ENCODE assay signal across 23 mouse cellular contexts in genomic region chr6:128972687-128973438, GRCm38 (mm10). TPM values are rescaled to one million over a fixed set of nuclear protein-coding genes. Genes with fewer than 3 reads are reported as not detected.
A peak's percentile ranks its signal among the peaks of the same experiment; 100 is the strongest.
DNase-seq lines count a peak whose midpoint lies in the region; ATAC-seq and TF ChIP-seq lines count a peak whose summit lies in the region.
"Had no signal": no experiment of that assay in that cellular context is flagged by ENCODE, and none has a peak within 500 bp of the region (broad histone marks: within the 10 kb centered on the region; RNA-seq: fewer than 3 reads in every experiment).

No protein-coding gene starts in this region.

- H3K27me3 ChIP-seq in thymus, adult 2 months (ENCODE audit: control insufficient read depth, insufficient read depth, low read length), result no peaks in the 10 kb centered on the region
- no peaks in the 10 kb centered on the region for H3K27me3 ChIP-seq in MEL (ENCODE audit: control insufficient read depth in 1 of 2, insufficient read depth in 2 of 2, low read length in 2 of 2)
- H3K27me3 ChIP-seq: embryonic facial prominence, embryonic 12.5 days; heart, embryonic 12.5 days; limb, embryonic 12.5 days; neural tube, embryonic 13.5 days had no signal

- H3K4me1 ChIP-seq in thymus, adult 2 months (replicated peaks; ENCODE audit: control insufficient read depth, insufficient read depth, low read length), result peaks cover 7% of the 10 kb centered on the region
- no peaks in the 10 kb centered on the region for H3K4me1 ChIP-seq in MEL (ENCODE audit: control insufficient read depth in 1 of 2, insufficient read depth in 2 of 2, low read length in 2 of 2)
- H3K4me1 ChIP-seq: embryonic facial prominence, embryonic 12.5 days; forebrain, embryonic 10.5 days; heart, embryonic 12.5 days; neural tube, embryonic 13.5 days had no signal

- H3K79me2 ChIP-seq in MEL (ENCODE audit: control insufficient read depth, insufficient read depth, low read length, poor library complexity), result peaks cover 1% of the 10 kb centered on the region; the same call in 1 of the 2 replicates

- no peak for TF ChIP-seq EP300 in MEL (IDR thresholded peaks at IDR 0.05; ENCODE audit: low read depth in 1 of 2, low read length in 2 of 2)

- H3K27ac ChIP-seq in thymus, adult 2 months (ENCODE audit: control insufficient read depth, insufficient read depth, low read length), result no peak overlapping the region
- H3K27ac ChIP-seq in MEL (ENCODE audit: control insufficient read depth, low read depth, low read length), result no peak overlapping the region
- H3K27ac ChIP-seq: embryonic facial prominence, embryonic 12.5 days; forebrain, embryonic 10.5 days; left cerebral cortex, adult 2 months; limb, embryonic 12.5 days; neural tube, embryonic 13.5 days had no signal

- ATAC-seq in inflammation-experienced regulatory T-cells, adult 6 months, result peak; percentile 95
- ATAC-seq: liver, postnatal 0 days had no signal

- DNase-seq in thymus, adult 2 months, result peak; percentile 23
- DNase-seq in thymus, postnatal 36 days, result no peak
- DNase-seq in MEL (ENCODE audit: low read depth, low spot score), result peak; percentile 39
- peak; percentile 29 for DNase-seq in thymus, postnatal 14 days
- no peak for DNase-seq in left cerebral cortex, postnatal 10 days (ENCODE audit: extremely low spot score in 1 of 2, low spot score in 2 of 2)
- DNase-seq in gastrocnemius, postnatal 36 days, result no peak
- no peak for DNase-seq in embryo, embryonic 10 days (ENCODE audit: low spot score)
- DNase-seq: adrenal gland, postnatal 25 days; cerebellum, postnatal 25 days; gastrocnemius, postnatal 25 days; heart, postnatal 4 days; liver, postnatal 0 days; lung, postnatal 4 days; midbrain, embryonic 14.5 days had no signal

- no peaks in the 10 kb centered on the region for H3K36me3 ChIP-seq in thymus, adult 2 months (ENCODE audit: control insufficient read depth, insufficient read depth, low read length)
- H3K36me3 ChIP-seq in MEL (ENCODE audit: control insufficient read depth in 1 of 2, insufficient read depth in 2 of 2, low read length in 2 of 2), result no peaks in the 10 kb centered on the region
- H3K36me3 ChIP-seq: embryonic facial prominence, embryonic 12.5 days; forebrain, embryonic 10.5 days; heart, embryonic 12.5 days; limb, embryonic 12.5 days; neural tube, embryonic 13.5 days had no signal

- H3K9ac ChIP-seq in MEL (ENCODE audit: control insufficient read depth, low read depth, low read length, poor library complexity, severe bottlenecking), result no peak overlapping the region
- H3K9ac ChIP-seq: embryonic facial prominence, embryonic 12.5 days; heart, embryonic 12.5 days; limb, embryonic 12.5 days; liver, postnatal 0 days; neural tube, embryonic 13.5 days had no signal

- no peak for TF ChIP-seq POLR2A in thymus, adult 2 months (IDR thresholded peaks at IDR 0.05; ENCODE audit: control insufficient read depth, extremely low read depth, insufficient read depth, low read length, poor library complexity)
- TF ChIP-seq POLR2A in MEL (IDR thresholded peaks at IDR 0.05; ENCODE audit: control insufficient read depth in 1 of 2, insufficient read depth in 1 of 2, low read depth in 1 of 2, low read length in 2 of 2, poor library complexity in 1 of 2), result no peak

- 69% methylated on average over 5 of the region's 5 CpGs for WGBS in thymus, adult 2 months

- no peak for TF ChIP-seq RAD21 in MEL (IDR thresholded peaks at IDR 0.05; ENCODE audit: low read depth, low read length)

- intact Hi-C loops in left cerebral cortex, postnatal 10 days (cut with DNase I), result no loop called here
- intact Hi-C loops in gastrocnemius, postnatal 36 days (cut with DNase I), result no loop called here

- TF ChIP-seq CTCF in thymus, adult 2 months (IDR thresholded peaks at IDR 0.05; ENCODE audit: borderline replicate concordance, control insufficient read depth, extremely low read depth, insufficient read depth, low read length, poor library complexity), result no peak
- TF ChIP-seq CTCF in MEL (IDR thresholded peaks at IDR 0.05 in 2 of 3, conservative IDR thresholded peaks at IDR 0.05 in 1 of 3; ENCODE audit: control insufficient read depth in 1 of 3, insufficient read depth in 1 of 3, low read depth in 2 of 3, low read length in 3 of 3, poor library complexity in 1 of 3, severe bottlenecking in 1 of 3), result no peak

- no peak overlapping the region for H3K4me3 ChIP-seq in thymus, adult 2 months (ENCODE audit: control insufficient read depth, insufficient read depth, low read length)
- no peak overlapping the region for H3K4me3 ChIP-seq in MEL (ENCODE audit: control insufficient read depth in 1 of 2, insufficient read depth in 1 of 2, low read depth in 2 of 2, low read length in 2 of 2)
- H3K4me3 ChIP-seq: embryonic facial prominence, embryonic 12.5 days; forebrain, embryonic 10.5 days; heart, embryonic 12.5 days; left cerebral cortex, adult 2 months; limb, embryonic 12.5 days; neural tube, embryonic 13.5 days had no signal

- H3K9me3 ChIP-seq in MEL (replicated peaks; ENCODE audit: insufficient read depth, low read length), result no peaks in the 10 kb centered on the region
- H3K9me3 ChIP-seq: embryonic facial prominence, embryonic 12.5 days; forebrain, embryonic 10.5 days; heart, embryonic 12.5 days; limb, embryonic 12.5 days; neural tube, embryonic 13.5 days had no signal

TF ChIP-seq in MEL, 35 proteins besides CTCF, POLR2A, EP300 and RAD21:
- TF ChIP-seq ZNF384 (IDR thresholded peaks at IDR 0.05; ENCODE audit: low read depth, low read length), result no peak
- no peak for TF ChIP-seq ZMIZ1 (IDR thresholded peaks at IDR 0.05; ENCODE audit: low read depth, low read length)
- TF ChIP-seq GABPA (IDR thresholded peaks at IDR 0.05; ENCODE audit: low read depth, low read length), result no peak
- TF ChIP-seq MYC (IDR thresholded peaks at IDR 0.05; ENCODE audit: low read depth, low read length), result no peak
- no peak for TF ChIP-seq ZC3H11A (IDR thresholded peaks at IDR 0.05; ENCODE audit: low read depth, low read length)
- no peak for TF ChIP-seq MAX (IDR thresholded peaks at IDR 0.05; ENCODE audit: low read length)
- no peak for TF ChIP-seq TAL1 (IDR thresholded peaks at IDR 0.05; ENCODE audit: low read length)
TF ChIP-seq in MEL: peak in this region for 0.

RNA-seq across cellular contexts. Expression of gene Clec2g, which starts 38.7 kb away (rescaled TPM):
- polyA plus RNA-seq in thymus, adult 2 months (2012; rRNA removed), result 0.13 and 0.35 TPM in 2 replicates
- not detected in 2 replicates for total RNA-seq in MEL (2012; rRNA removed)
- under 1 TPM in 1 of 2 experiments, not detected in 1; 0.04 TPM for polyA plus RNA-seq in MEL (2012; ENCODE audit: insufficient read depth in 1 of 2, insufficient read length in 2 of 2, low read depth in 1 of 2, low replicate concordance in 2 of 2, missing spikeins in 1 of 2)
- polyA plus RNA-seq in inflammation-experienced regulatory T-cells, adult 6 months (2017; shearing (Covaris generic)), result 1 to 10 TPM in 2 of 3 experiments, under 1 TPM in 1; 0.95 to 5.0 (median 1.1) TPM
- total RNA-seq in left cerebral cortex, postnatal 10 days (2021), result not detected
- total RNA-seq in gastrocnemius, postnatal 36 days (2021), result 1 to 10 TPM; 2.3 to 2.5 TPM
- polyA plus RNA-seq: embryonic facial prominence, embryonic 12.5 days; forebrain, embryonic 10.5 days; heart, embryonic 12.5 days; intestine, embryonic 14.5 days; kidney, embryonic 14.5 days; limb, embryonic 12.5 days; liver, postnatal 0 days; midbrain, embryonic 14.5 days; neural tube, embryonic 13.5 days had no signal

Comparison
In these comparisons a context has a peak if more than half of its experiments do, and no peak if none do; other contexts are left out.
1. DNase-seq: peak in thymus, adult 2 months (single experiment), MEL (single experiment) and thymus, postnatal 14 days (single experiment); none in thymus, postnatal 36 days (0 of 2), left cerebral cortex, postnatal 10 days (0 of 2), gastrocnemius, postnatal 36 days (0 of 2) and embryo, embryonic 10 days (single experiment).